Mouse (Mus musculus): ENCODE data around the gene Ccdc38. TPM values are rescaled to one million over a fixed set of nuclear protein-coding genes. Genes with fewer than 3 reads are reported as not detected.

Ccdc38 gene
- polyA plus RNA-seq (2016; fragmentation: Nextera tagmentation; extraction: Ambion mirVana): 0.30 and 0.47 TPM in 2 replicates

GRCm38 (mm10) chr10:93540431-93541210, at the start of gene Ccdc38:
TSS of gene Ccdc38 (plus strand) at chr10:93540632.
- Histone ChIP-seq H3K4me2 (replicated peaks) (peak within 1 kb of the TSS; percentile 71), H3K9me3 (replicated peaks) (no peaks in the 10 kb centered on the region), H3K27ac (no peak within 1 kb of the TSS), H3K4me1 (peaks cover 13% of the 10 kb centered on the region), H3K4me3 (peak within 1 kb of the TSS; percentile 34), H3K36me3 (no peaks in the 10 kb centered on the region), H3K27me3 (peaks cover 10% of the 10 kb centered on the region), H3K9ac (peak within 1 kb of the TSS; percentile 51)
- ATAC-seq (ENCODE audit: low FRiP score): peak; percentile 30
- 59% methylated on average over 17 of the region's 17 CpGs for WGBS

- Histone ChIP-seq H3K4me2 (replicated peaks) (no peak overlapping the region), H3K4me3 (no peak overlapping the region), H3K9ac (no peak overlapping the region), H3K4me1 (no peaks in the 10 kb centered on the region), H3K9me3 (replicated peaks) (no peaks in the 10 kb centered on the region), H3K27ac (no peak overlapping the region), H3K27me3 (no peaks in the 10 kb centered on the region), H3K36me3 (no peaks in the 10 kb centered on the region)
- no peak for ATAC-seq (ENCODE audit: low FRiP score)
- 46% methylated on average over 10 of the region's 10 CpGs for WGBS
These were observed 39.6 kb upstream of the Ccdc38 start for GRCm38 (mm10) chr10:93500864-93501263.

DNA sequence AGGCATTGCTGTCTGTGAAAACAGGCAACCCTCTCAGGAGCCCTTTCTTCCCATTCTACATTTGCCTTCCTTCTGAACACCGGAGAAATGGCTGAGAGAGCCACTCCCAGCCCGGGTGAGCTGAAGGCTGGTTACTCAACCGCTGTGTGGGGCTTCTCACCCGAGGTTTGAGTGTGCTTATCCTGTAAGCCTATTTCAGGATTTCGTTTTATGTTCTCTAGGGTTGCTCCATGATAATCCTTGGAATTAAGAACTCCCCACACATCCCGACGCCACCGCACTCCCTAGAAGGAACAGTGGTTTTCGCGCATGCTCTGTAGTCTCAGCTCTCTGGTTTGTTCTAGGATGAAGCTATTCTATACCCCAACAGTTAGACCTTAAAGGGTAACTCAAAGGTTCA, 39.1 kb upstream of the Ccdc38 start:
- Histone ChIP-seq H3K4me2 (replicated peaks) (no peak overlapping the region), H3K36me3 (no peaks in the 10 kb centered on the region), H3K9me3 (replicated peaks) (no peaks in the 10 kb centered on the region), H3K27ac (no peak overlapping the region), H3K4me1 (no peaks in the 10 kb centered on the region), H3K4me3 (no peak overlapping the region), H3K27me3 (no peaks in the 10 kb centered on the region), H3K9ac (no peak overlapping the region)
- no peak for ATAC-seq (ENCODE audit: low FRiP score)
- 82% methylated on average over 10 of the region's 10 CpGs for WGBS

GRCm38 (mm10) chr10:93508383-93508970, 32.0 kb upstream of the Ccdc38 start:
- no peaks in the 10 kb centered on the region for H3K27me3 ChIP-seq
- no peak for ATAC-seq (ENCODE audit: low FRiP score)

DNA sequence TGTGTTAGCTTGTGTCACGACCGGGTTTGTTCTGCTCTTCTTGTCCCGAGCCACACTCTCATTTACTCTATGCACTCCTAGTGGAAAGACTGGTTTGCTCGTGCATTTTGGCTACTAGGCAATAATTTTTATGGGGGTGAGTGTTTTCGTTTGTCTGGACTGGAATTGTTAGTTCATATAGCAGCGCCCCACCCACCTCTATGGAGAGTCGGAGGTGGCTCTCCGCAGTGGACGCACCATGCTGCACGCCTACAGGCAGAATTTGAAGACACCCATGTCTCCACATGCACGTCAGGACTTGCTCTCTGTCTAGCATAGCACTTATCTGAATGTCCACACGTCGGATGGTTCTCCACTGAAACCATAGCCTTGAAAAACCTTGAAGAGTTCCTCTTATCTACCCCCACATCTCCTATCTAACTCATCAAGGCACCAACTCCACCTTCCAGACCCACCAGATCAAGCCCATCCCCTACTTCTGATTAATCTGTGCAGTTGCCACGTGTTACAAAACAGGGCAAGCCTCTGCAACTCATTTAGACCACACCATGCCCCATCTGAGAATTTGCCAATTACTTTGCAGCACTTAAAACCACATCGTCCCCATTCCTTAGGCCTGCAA, 30.8 kb upstream of the Ccdc38 start:
- ATAC-seq (ENCODE audit: low FRiP score): no peak
- WGBS: 93% methylated on average over 15 of the region's 15 CpGs
- Histone ChIP-seq H3K4me3 (no peak overlapping the region), H3K27ac (no peak overlapping the region), H3K36me3 (no peaks in the 10 kb centered on the region), H3K9ac (no peak overlapping the region), H3K27me3 (no peaks in the 10 kb centered on the region), H3K9me3 (replicated peaks) (no peaks in the 10 kb centered on the region), H3K4me1 (peaks cover 5% of the 10 kb centered on the region; the same call in 1 of the 2 replicates), H3K4me2 (replicated peaks) (no peak overlapping the region)

More at GRCm38 (mm10) chr10:93508383-93508970, 32.0 kb upstream of the Ccdc38 start:
- Histone ChIP-seq H3K9ac (no peak overlapping the region), H3K36me3 (no peaks in the 10 kb centered on the region), H3K9me3 (replicated peaks) (no peaks in the 10 kb centered on the region), H3K4me2 (replicated peaks) (no peak overlapping the region), H3K4me1 (peaks cover 5% of the 10 kb centered on the region; the same call in 1 of the 2 replicates), H3K27ac (no peak overlapping the region), H3K4me3 (no peak overlapping the region)
- WGBS: 81% methylated on average over 7 of the region's 7 CpGs

DNA sequence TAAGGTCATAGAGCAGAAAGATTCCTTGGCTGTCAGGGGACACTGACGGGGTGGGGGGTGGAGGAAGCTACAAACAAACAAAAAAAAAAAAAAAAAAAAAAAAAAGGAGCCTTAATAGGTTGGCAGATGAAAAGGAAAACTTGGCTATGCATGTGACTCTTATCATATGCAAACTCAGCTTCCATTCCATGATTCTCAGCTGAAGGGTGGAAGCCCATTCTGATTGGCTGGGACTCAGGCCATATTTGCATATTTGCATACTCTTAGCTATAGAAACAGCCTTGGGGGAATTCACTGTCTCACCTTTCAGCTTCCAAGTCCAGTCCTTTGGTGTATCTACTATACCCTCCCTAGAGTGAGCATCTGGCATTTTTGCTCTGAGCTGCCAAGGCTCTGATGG, 25.0 kb upstream of the Ccdc38 start:
- Histone ChIP-seq H3K27ac (no peak overlapping the region), H3K4me1 (no peaks in the 10 kb centered on the region; the same call in 1 of the 2 replicates), H3K9ac (no peak overlapping the region), H3K9me3 (replicated peaks) (no peaks in the 10 kb centered on the region), H3K36me3 (no peaks in the 10 kb centered on the region), H3K4me3 (no peak overlapping the region), H3K27me3 (no peaks in the 10 kb centered on the region), H3K4me2 (replicated peaks) (no peak overlapping the region)
- ATAC-seq (ENCODE audit: low FRiP score): no peak
- 40% methylated on average over 1 of the region's 1 CpGs for WGBS

DNA sequence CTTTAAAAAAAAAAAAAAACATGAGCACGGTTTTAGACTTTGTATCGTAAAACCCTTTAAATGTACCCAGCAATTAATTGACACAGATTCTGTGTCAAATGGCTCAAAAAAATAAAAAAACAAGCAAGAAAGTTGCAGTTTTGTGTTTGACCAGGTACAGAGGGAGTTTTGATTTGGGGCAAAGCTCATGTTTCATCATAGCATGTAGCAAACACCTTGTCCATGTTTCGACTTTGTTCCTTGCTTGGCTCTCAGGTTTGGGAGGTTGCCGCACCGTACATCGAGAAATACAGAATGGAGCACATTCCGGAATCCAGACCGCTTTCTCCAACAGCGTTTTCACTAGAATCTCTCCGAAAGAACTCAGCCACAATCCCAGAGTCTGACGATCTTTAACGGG, 24.5 kb upstream of the Ccdc38 start:
- Histone ChIP-seq H3K9ac (no peak overlapping the region), H3K4me2 (replicated peaks) (no peak overlapping the region), H3K4me1 (no peaks in the 10 kb centered on the region; the same call in 1 of the 2 replicates), H3K4me3 (no peak overlapping the region), H3K9me3 (replicated peaks) (no peaks in the 10 kb centered on the region), H3K27me3 (no peaks in the 10 kb centered on the region), H3K27ac (no peak overlapping the region), H3K36me3 (no peaks in the 10 kb centered on the region)
- no peak for ATAC-seq (ENCODE audit: low FRiP score)
- 85% methylated on average over 12 of the region's 12 CpGs for WGBS

DNA sequence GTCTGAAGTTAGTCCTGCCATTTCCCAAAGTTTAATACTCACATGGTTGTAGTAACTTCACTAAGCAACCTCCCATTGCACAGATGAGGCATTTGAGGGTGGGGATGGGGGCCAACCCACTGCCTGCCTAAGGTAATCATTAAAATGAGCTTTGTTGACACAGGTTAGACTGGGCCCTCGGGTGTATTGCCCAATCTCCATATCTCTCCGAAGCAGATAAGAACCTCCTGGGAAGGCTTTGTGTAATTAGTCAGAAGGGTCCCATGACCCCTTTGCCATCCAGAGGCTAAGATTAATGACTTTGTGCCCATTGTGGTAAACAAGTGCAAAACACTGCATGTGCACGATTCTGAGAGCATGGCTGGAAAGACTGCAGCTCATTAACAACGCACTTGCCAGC, 22.7 kb upstream of the Ccdc38 start:
- Histone ChIP-seq H3K36me3 (no peaks in the 10 kb centered on the region), H3K4me2 (replicated peaks) (no peak overlapping the region), H3K27ac (no peak overlapping the region), H3K27me3 (no peaks in the 10 kb centered on the region), H3K4me1 (no peaks in the 10 kb centered on the region; the same call in 1 of the 2 replicates), H3K9ac (no peak overlapping the region), H3K9me3 (replicated peaks) (no peaks in the 10 kb centered on the region), H3K4me3 (no peak overlapping the region)
- no peak for ATAC-seq (ENCODE audit: low FRiP score)
- 46% methylated on average over 4 of the region's 4 CpGs for WGBS

DNA sequence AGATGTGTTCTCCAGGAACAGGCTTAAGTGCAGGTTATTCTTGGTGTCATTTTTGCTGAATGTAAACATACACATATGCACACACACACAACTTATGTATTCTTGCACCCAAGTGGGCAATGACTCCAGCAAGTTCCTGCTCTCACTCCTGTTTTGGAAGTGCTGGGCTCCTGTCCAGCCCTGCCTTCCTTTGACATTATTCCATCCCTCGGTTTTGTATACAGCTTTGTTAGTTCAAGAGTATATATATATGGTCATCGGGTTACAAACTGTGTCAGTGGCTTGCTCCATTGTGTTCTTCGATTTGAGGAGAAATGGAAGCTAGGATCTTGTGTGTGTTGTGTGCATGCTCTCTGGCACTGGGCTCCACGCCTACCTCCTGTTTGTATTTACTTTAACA, 22.2 kb upstream of the Ccdc38 start:
- H3K4me2 ChIP-seq (replicated peaks): no peak overlapping the region
- H3K9ac ChIP-seq: no peak overlapping the region
- 87% methylated on average over 4 of the region's 4 CpGs for WGBS
- H3K4me1 ChIP-seq: no peaks in the 10 kb centered on the region; the same call in 1 of the 2 replicates
- no peak for ATAC-seq (ENCODE audit: low FRiP score)
- H3K4me3 ChIP-seq: no peak overlapping the region
- H3K27me3 ChIP-seq: no peaks in the 10 kb centered on the region
- H3K36me3 ChIP-seq: no peaks in the 10 kb centered on the region
- no peak overlapping the region for H3K27ac ChIP-seq
- H3K9me3 ChIP-seq (replicated peaks): no peaks in the 10 kb centered on the region

GRCm38 (mm10) chr10:93518620-93519019, 21.8 kb upstream of the Ccdc38 start:
- Histone ChIP-seq H3K4me1 (no peaks in the 10 kb centered on the region; the same call in 1 of the 2 replicates), H3K27ac (no peak overlapping the region), H3K9me3 (replicated peaks) (no peaks in the 10 kb centered on the region), H3K27me3 (no peaks in the 10 kb centered on the region), H3K36me3 (no peaks in the 10 kb centered on the region), H3K4me2 (replicated peaks) (no peak overlapping the region), H3K9ac (no peak overlapping the region), H3K4me3 (no peak overlapping the region)
- no peak for ATAC-seq (ENCODE audit: low FRiP score)
- 90% methylated on average over 2 of the region's 2 CpGs for WGBS

GRCm38 (mm10) chr10:93519159-93519558, 21.3 kb upstream of the Ccdc38 start:
- Histone ChIP-seq H3K4me3 (no peak overlapping the region), H3K27me3 (no peaks in the 10 kb centered on the region), H3K4me1 (no peaks in the 10 kb centered on the region; the same call in 1 of the 2 replicates), H3K9me3 (replicated peaks) (no peaks in the 10 kb centered on the region), H3K36me3 (no peaks in the 10 kb centered on the region), H3K4me2 (replicated peaks) (no peak overlapping the region), H3K27ac (no peak overlapping the region), H3K9ac (no peak overlapping the region)
- no peak for ATAC-seq (ENCODE audit: low FRiP score)
- 89% methylated on average over 8 of the region's 8 CpGs for WGBS

DNA sequence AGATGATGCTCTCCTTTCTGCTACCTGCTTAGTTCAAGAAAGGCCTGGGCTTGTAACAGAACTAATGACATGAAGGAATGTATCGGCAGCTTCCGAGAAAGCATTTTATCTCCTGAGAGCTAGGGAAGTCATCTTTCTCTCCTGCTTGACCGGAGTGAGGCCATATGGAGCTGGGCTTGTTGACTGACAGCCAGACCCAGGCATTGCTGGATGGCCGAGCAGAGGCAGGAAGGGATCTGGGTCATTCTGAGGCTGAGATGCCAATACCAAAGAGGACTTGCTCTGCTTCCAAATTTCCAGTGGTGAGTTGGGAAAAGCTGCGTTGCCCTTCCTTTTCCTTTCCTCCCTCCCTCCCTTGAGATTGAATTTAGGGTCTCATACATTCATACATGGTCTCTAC, 20.7 kb upstream of the Ccdc38 start:
- WGBS: 86% methylated on average over 5 of the region's 5 CpGs
- ATAC-seq (ENCODE audit: low FRiP score): no peak
- no peak overlapping the region for H3K4me3 ChIP-seq
- no peak overlapping the region for H3K27ac ChIP-seq
- H3K36me3 ChIP-seq: no peaks in the 10 kb centered on the region
- no peak overlapping the region for H3K9ac ChIP-seq
- no peaks in the 10 kb centered on the region; the same call in 1 of the 2 replicates for H3K4me1 ChIP-seq
- no peaks in the 10 kb centered on the region for H3K9me3 ChIP-seq (replicated peaks)
- H3K27me3 ChIP-seq: no peaks in the 10 kb centered on the region
- H3K4me2 ChIP-seq (replicated peaks): no peak overlapping the region
